Mouse (Mus musculus): ENCODE measurements around the gene Zfp729b.

Gene Zfp729b

GRCm38 (mm10) chr13:67609066-67609876 lies at the start of gene Zfp729b:
Gene Zfp729b (minus strand): TSS chr13:67609707.
- peak; percentile 93 for DNase-seq (ENCODE audit: low read depth, low spot score)

- DNase-seq (ENCODE audit: low read depth, low spot score): no peak
Observed at GRCm38 (mm10) chr13:67652496-67652895, 43.0 kb upstream of the Zfp729b start.

GRCm38 (mm10) chr13:67637294-67638007 lies 27.9 kb upstream of the Zfp729b start, which contains the start of the genes Gm49345 and Zfp729a:
Gene Gm49345 (minus strand): TSS chr13:67637769.
Gene Zfp729a (minus strand): TSS chr13:67637791.
- peak; percentile 93 for DNase-seq (ENCODE audit: low read depth, low spot score)

- peak; percentile 7 for DNase-seq (ENCODE audit: low read depth, low spot score)
Observed at GRCm38 (mm10) chr13:67610108-67610507, 601 bp upstream of the Zfp729b start.

GRCm38 (mm10) chr13:67572591-67573189 lies 36.8 kb downstream of the Zfp729b start:
- no peak for DNase-seq (ENCODE audit: low read depth, low spot score)

GRCm38 (mm10) chr13:67553730-67554129 lies 55.8 kb downstream of the Zfp729b start, which contains the start of gene Zfp748:
Gene Zfp748 (minus strand): TSS chr13:67553830.
- no peak for DNase-seq (ENCODE audit: low read depth, low spot score)

- peak; percentile 91 for DNase-seq (ENCODE audit: low read depth, low spot score)
Observed at GRCm38 (mm10) chr13:67552505-67553346, 56.8 kb downstream of the Zfp729b start.

GRCm38 (mm10) chr13:67545941-67546340 lies 63.6 kb downstream of the Zfp729b start:
- DNase-seq (ENCODE audit: low read depth, low spot score): no peak
